Mouse (Mus musculus) neural tube, embryonic 11.5 days (tissue): Measurements from ENCODE around the gene Rin2. TPM values are rescaled to one million over a fixed set of nuclear protein-coding genes. Genes with fewer than 3 reads are reported as not detected.

ENCODE experiments used
- ATAC-seq: fragments of 200-750 bp; cut with Nextera tagmentation; 2 replicates; pipeline ENCODE4 v1.8.0; 2017; ENCODE audit warnings: moderate number of reproducible peaks, mild to moderate bottlenecking, moderate TSS enrichment, moderate library complexity; ENCODE audit not compliant: insufficient read depth, low FRiP score, low TSS enrichment
- DNase-seq: peaks from one replicate; pipeline ENCODE4 v3.0.0-alpha.2; 2015; ENCODE audit warnings: low spot score
- H3K27ac ChIP-seq: fragments of 300-500 bp; sonication (generic); 2 replicates; pipeline ENCODE4 v1.5.1; 2014; ENCODE audit warnings: low read depth, mild to moderate bottlenecking, low read length
- H3K27me3 ChIP-seq: fragments of 300-500 bp; sonication (generic); 2 replicates; pipeline ENCODE4 v1.6.1; 2014; ENCODE audit warnings: mild to moderate bottlenecking, low read length, mixed read lengths; ENCODE audit not compliant: control insufficient read depth, insufficient read depth
- H3K36me3 ChIP-seq: fragments of 300-500 bp; sonication (generic); 2 replicates; pipeline ENCODE4 v1.6.1; 2014; ENCODE audit warnings: mild to moderate bottlenecking, low read length, moderate library complexity, mixed read lengths; ENCODE audit not compliant: control insufficient read depth, insufficient read depth
- H3K4me1 ChIP-seq: fragments of 300-500 bp; sonication (generic); 2 replicates; pipeline ENCODE4 v1.6.1; 2014; ENCODE audit warnings: low read length, mixed read lengths; ENCODE audit not compliant: control insufficient read depth, insufficient read depth
- H3K4me2 ChIP-seq: fragments of 300-500 bp; sonication (generic); 2 replicates; pipeline ENCODE4 v1.6.1; 2014; ENCODE audit warnings: low read depth, mild to moderate bottlenecking, moderate library complexity
- H3K4me3 ChIP-seq: fragments of 300-500 bp; sonication (generic); 2 replicates; pipeline ENCODE4 v1.5.1; 2014; ENCODE audit warnings: low read depth, low read length
- H3K9ac ChIP-seq: fragments of 300-500 bp; sonication (generic); 2 replicates; pipeline ENCODE4 v1.6.1; 2014; ENCODE audit warnings: mild to moderate bottlenecking, low read length
- H3K9me3 ChIP-seq: fragments of 300-500 bp; sonication (generic); 2 replicates; pipeline ENCODE4 v1.6.1; 2016; ENCODE audit warnings: low read length; ENCODE audit not compliant: control insufficient read depth
- WGBS: fragments of 180-500 bp; shearing (Covaris S2); extraction: QIAGEN DNeasy Blood & Tissue Kit; methylation state at CpG from one replicate; pipeline ENCODE4 v1.1.7; 2014; 5-methylcytosine and 5-hydroxymethylcytosine counted together
- polyA plus RNA-seq: library from polyadenylated mRNA; unstranded; fragments of >200 nt; fragmentation: Nextera tagmentation; extraction: Ambion mirVana; gene quantifications from 2 replicates; pipeline ENCODE4 v1.2.1, GENCODE M21; 2014

The Rin2 gene
- polyA plus RNA-seq, 1 experiment from 2014 or later = 22.0 TPM

GRCm38 (mm10) chr2:145785758-145786617 is 111.0 kb downstream of the Rin2 start:
- Histone ChIP-seq H3K27me3 (no peaks in the 10 kb centered on the region), H3K27ac (peak overlapping the region; percentile 6; the same call in 1 of the 2 replicates), H3K4me3 (peak overlapping the region; percentile 14), H3K9ac (peak overlapping the region; percentile 45), H3K9me3 (no peaks in the 10 kb centered on the region), H3K4me2 (peak overlapping the region; percentile 42), H3K4me1 (peaks cover 17% of the 10 kb centered on the region), H3K36me3 (no peaks in the 10 kb centered on the region; the same call in 1 of the 2 replicates)
- 1% methylated on average over 18 of the region's 18 CpGs for WGBS
- DNase-seq (peak; percentile 75), ATAC-seq (peak; percentile 81)

DNA sequence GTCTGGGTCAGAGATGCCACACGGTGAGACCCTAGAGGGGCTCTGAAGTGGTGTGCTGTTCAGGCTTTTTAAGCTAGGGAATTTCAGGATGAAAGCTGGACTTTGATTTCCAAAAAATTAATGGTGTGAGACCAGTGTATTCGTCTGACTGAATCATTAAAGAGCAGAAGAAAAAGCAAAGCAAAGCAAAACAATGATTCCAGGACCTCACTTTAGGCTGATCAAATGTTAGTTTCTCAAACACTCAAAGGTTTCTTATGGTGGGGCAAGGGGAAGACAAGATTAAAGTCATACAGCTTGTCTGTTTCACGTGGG is 111.6 kb downstream of the Rin2 start:
- peaks cover 17% of the 10 kb centered on the region for H3K4me1 ChIP-seq
- H3K9ac ChIP-seq = peak overlapping the region; percentile 45
- no peaks in the 10 kb centered on the region for H3K27me3 ChIP-seq
- 3% methylated on average over 3 of the region's 3 CpGs for WGBS
- no peaks in the 10 kb centered on the region; the same call in 1 of the 2 replicates for H3K36me3 ChIP-seq
- no peaks in the 10 kb centered on the region for H3K9me3 ChIP-seq
- H3K4me3 ChIP-seq = peak overlapping the region; percentile 14
- no peak for ATAC-seq
- peak overlapping the region; percentile 42 for H3K4me2 ChIP-seq
- DNase-seq = no peak
- H3K27ac ChIP-seq = no peak overlapping the region

DNA sequence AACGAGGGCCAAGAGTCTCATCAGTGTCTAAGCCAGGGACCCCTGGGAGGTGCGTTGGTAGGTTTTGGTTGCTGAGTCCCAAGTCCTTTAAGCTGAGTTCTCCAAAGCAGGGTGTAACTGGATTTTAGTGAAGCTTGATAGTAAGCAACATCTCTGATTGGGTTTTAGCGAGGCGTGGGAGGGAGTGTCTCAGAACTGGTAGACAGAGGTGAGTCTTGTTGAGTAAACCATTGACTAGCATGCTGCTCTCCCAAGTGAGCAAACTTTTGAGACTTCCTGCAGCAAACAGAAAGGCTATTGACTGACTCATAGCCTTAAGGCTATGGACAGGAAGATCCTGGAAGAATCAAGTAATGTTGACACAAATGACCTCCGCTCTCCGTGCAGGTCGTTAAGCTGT is 112.5 kb downstream of the Rin2 start:
- Histone ChIP-seq H3K36me3 (no peaks in the 10 kb centered on the region; the same call in 1 of the 2 replicates), H3K27ac (no peak overlapping the region), H3K9me3 (no peaks in the 10 kb centered on the region), H3K4me1 (peaks cover 17% of the 10 kb centered on the region), H3K27me3 (no peaks in the 10 kb centered on the region), H3K4me2 (0 out of 2 replicates have a peak overlapping the region, but pooled peaks have one; percentile 0), H3K9ac (no peak overlapping the region), H3K4me3 (no peak overlapping the region)
- DNase-seq (no peak), ATAC-seq (no peak)
- 49% methylated on average over 7 of the region's 7 CpGs for WGBS

- Histone ChIP-seq H3K36me3 (no peaks in the 10 kb centered on the region; the same call in 1 of the 2 replicates), H3K4me3 (no peak overlapping the region), H3K4me2 (no peak overlapping the region), H3K27me3 (no peaks in the 10 kb centered on the region), H3K4me1 (peaks cover 17% of the 10 kb centered on the region), H3K27ac (no peak overlapping the region), H3K9ac (no peak overlapping the region), H3K9me3 (no peaks in the 10 kb centered on the region)
- no peak for DNase-seq
- 96% methylated on average over 3 of the region's 3 CpGs for WGBS
- no peak for ATAC-seq
These were observed 113.7 kb downstream of the Rin2 start for GRCm38 (mm10) chr2:145788562-145789346.

DNA sequence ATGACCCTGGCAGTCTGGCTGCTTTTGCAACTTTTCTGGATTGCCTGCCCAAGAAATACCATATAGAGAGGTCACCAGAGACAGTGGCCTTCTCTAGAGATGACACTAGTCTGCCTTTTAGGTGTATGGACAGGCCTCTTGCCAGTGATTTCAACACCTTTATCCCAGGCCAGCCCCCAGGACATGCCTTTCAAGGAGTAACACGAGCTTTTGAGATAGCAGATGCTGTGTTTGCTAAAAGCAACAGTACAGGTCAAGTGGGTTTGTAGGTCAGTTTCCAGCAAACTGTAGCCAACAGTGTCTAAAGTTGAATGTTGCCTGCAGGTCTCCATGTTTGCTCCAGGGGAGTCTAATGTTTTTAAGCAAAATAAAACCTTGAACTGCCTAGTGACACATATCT is 118.7 kb downstream of the Rin2 start:
- no peak overlapping the region for H3K9ac ChIP-seq
- no peaks in the 10 kb centered on the region for H3K27me3 ChIP-seq
- H3K27ac ChIP-seq = no peak overlapping the region
- 52% methylated on average over 1 of the region's 1 CpGs for WGBS
- no peak for ATAC-seq
- no peak overlapping the region for H3K4me3 ChIP-seq
- H3K4me2 ChIP-seq = no peak overlapping the region
- H3K36me3 ChIP-seq = no peaks in the 10 kb centered on the region
- no peaks in the 10 kb centered on the region for H3K4me1 ChIP-seq
- no peaks in the 10 kb centered on the region for H3K9me3 ChIP-seq
- no peak for DNase-seq

DNA sequence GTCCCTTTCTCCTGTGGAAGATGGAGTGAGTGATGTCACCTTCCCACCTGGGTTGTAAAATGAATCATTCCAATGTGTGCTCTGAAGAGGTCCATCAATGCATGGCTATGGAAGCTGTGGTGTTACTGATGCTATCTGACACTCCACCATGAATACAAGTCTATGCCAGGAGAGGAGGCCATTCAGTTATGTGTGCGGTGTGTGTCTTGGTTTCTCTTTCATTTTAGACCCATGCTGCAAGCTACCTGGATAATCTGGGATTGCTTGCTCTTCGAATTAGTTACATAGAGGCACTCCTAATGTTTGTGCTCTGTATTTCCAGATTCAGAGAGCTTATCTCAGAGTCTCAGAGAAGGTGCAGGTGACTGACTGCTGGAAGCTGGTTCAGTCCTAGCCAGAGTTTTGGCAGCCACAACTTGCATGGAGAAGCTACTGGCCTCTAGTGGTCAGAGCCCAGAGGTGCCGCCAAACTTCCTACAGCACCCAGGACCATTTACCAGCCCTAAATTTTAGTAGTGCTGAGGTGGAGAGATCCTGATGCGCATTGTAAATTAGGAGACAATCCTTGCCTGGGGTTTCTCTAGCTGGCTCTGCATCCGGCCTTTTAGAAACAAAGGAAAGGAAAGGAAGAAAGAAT is 119.4 kb downstream of the Rin2 start:
- WGBS = 31% methylated on average over 5 of the region's 5 CpGs
- ATAC-seq (no peak), DNase-seq (peak; percentile 55)
- no peak overlapping the region for H3K4me3 ChIP-seq
- H3K4me2 ChIP-seq = no peak overlapping the region
- no peak overlapping the region for H3K27ac ChIP-seq
- no peaks in the 10 kb centered on the region for H3K4me1 ChIP-seq
- no peaks in the 10 kb centered on the region for H3K36me3 ChIP-seq
- H3K27me3 ChIP-seq = no peaks in the 10 kb centered on the region
- no peaks in the 10 kb centered on the region for H3K9me3 ChIP-seq
- no peak overlapping the region for H3K9ac ChIP-seq

- H3K36me3 ChIP-seq = no peaks in the 10 kb centered on the region
- no peak overlapping the region for H3K4me3 ChIP-seq
- no peak overlapping the region for H3K27ac ChIP-seq
- H3K9me3 ChIP-seq = no peaks in the 10 kb centered on the region
- H3K4me2 ChIP-seq = no peak overlapping the region
- 87% methylated on average over 1 of the region's 1 CpGs for WGBS
- H3K9ac ChIP-seq = no peak overlapping the region
- no peak for ATAC-seq
- no peak for DNase-seq
- H3K27me3 ChIP-seq = no peaks in the 10 kb centered on the region
- no peaks in the 10 kb centered on the region for H3K4me1 ChIP-seq
These were observed 122.8 kb downstream of the Rin2 start for GRCm38 (mm10) chr2:145797851-145798250.

GRCm38 (mm10) chr2:145798954-145799353 is 123.9 kb downstream of the Rin2 start:
- no peaks in the 10 kb centered on the region for H3K9me3 ChIP-seq
- 83% methylated on average over 3 of the region's 3 CpGs for WGBS
- H3K4me1 ChIP-seq = no peaks in the 10 kb centered on the region

More at GRCm38 (mm10) chr2:145798954-145799353, 123.9 kb downstream of the Rin2 start:
- Histone ChIP-seq H3K36me3 (no peaks in the 10 kb centered on the region), H3K4me2 (no peak overlapping the region), H3K27me3 (no peaks in the 10 kb centered on the region), H3K27ac (no peak overlapping the region), H3K9ac (no peak overlapping the region), H3K4me3 (no peak overlapping the region)
- ATAC-seq = no peak
- no peak for DNase-seq
